Mouse (Mus musculus) right cerebral cortex, postnatal 10 days (tissue): Measurements from ENCODE around the gene Slc35f3.
"Not testable (repeated sequence)": the region's sequence is repeated elsewhere in the genome, so short reads cannot be mapped to it uniquely, and the experiment has no call there.

ENCODE experiments used
- DNase-seq, 2 experiments: peaks; one replicate each; pipeline ENCODE4 v3.0.0; 2021; ENCODE audit warnings: low spot score in 2 of 2

Slc35f3 gene

GRCm38 (mm10) chr8:126404550-126404949, 106.2 kb downstream of the Slc35f3 start:
- not testable (repeated sequence) for DNase-seq

DNA sequence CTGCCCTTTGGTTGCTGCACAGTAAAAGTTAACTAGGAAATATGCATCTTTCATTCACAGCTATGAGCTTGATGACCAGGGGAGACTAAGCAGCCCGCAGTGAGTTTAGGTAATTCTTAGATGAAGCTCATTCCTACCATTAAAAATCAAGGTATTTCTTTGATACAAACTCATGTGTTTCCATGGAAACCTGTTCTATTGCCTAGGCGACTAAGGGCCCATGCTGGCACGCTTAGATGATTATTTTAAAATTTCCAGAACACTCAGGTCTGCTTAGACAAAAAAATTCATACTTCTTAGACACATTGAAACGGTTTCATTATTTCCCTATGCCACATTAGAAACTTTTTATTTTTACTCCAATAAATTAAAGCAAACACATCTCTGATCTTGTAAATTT, 106.7 kb downstream of the Slc35f3 start:
- no peak for DNase-seq

DNA sequence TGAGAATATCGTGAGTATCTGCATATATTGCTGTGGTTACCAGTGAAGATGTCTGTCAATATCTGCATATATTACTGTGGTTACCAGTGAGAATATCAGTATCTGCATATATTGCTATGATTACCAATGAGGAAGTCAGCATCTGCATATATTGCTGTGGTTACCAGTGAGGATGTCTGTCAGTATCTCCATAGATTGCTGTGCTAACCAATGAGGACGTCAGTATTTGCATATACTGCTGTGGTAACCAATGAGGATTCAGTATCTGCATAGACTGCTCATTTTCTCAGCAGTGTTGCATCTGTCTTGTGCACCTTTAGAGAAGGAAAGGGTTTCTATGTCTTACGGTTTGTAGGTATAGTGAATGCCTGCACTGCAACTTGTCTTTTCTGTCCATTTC, 122.5 kb downstream of the Slc35f3 start:
- DNase-seq = no peak

- DNase-seq = peak; percentile 98 to 99
Measured at GRCm38 (mm10) chr8:126422174-126422919, 124.0 kb downstream of the Slc35f3 start, which contains the start of gene Coa6. TSS of gene Coa6 (plus strand) at chr8:126422515.

- peak; percentile 45 to 54 for DNase-seq
Measured at GRCm38 (mm10) chr8:126422920-126423300, 124.6 kb downstream of the Slc35f3 start.

- DNase-seq = no peak
Measured at GRCm38 (mm10) chr8:126424163-126424562, 125.8 kb downstream of the Slc35f3 start.

GRCm38 (mm10) chr8:126424946-126425345, 126.6 kb downstream of the Slc35f3 start:
- DNase-seq = no peak

- no peak for DNase-seq
Measured at GRCm38 (mm10) chr8:126429635-126430034, 131.3 kb downstream of the Slc35f3 start.

DNA sequence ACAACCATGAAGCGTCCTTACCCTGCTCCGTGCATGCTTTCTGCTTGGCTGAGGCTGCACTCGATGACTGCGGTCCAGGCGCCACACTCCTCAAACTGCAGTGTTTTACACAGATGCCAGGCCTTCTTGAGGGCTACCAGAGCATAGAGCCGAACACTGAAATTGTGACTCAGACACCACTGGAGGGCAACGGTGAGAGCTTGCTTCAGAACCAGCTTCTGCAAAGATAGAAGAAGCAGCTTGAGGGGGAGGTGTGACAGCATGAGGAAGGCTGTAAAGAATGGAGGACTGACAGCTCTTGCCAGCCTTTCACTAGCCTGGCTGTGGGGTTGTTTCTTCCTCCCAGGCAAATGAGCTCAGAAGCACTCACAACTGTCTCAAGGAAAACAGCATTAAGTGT, 135.5 kb downstream of the Slc35f3 start:
- DNase-seq = peak; percentile 60 to 67

DNA sequence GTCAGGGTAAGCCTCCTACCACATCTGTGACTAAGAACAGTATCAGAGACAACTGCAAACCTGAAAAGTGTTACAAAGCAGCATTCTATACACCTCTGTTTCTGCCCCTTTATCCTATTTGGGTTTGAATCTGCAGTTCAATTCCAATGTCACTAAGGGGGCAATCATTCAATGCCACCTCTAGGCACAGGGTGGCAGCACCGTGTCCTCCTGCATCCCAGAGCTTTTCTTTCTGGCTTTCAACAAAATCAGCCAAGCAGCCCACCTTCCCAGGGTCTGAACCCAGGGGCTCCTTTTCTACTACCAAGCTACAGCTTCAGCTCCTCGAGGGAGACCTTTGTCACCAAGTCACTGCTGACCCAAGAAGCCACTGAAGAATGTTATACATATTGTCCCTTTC, 140.6 kb downstream of the Slc35f3 start:
- no peak for DNase-seq
